Mouse (Mus musculus): ENCODE results near the gene Stx5a. TPM values are rescaled to one million over a fixed set of nuclear protein-coding genes. Genes with fewer than 3 reads are reported as not detected.
"Not testable (repeated sequence)": the region's sequence is repeated elsewhere in the genome, so short reads cannot be mapped to it uniquely, and the experiment has no call there.

The Stx5a gene
- polyA plus RNA-seq, 1 experiment from 2014 or later = 120 TPM

DNA sequence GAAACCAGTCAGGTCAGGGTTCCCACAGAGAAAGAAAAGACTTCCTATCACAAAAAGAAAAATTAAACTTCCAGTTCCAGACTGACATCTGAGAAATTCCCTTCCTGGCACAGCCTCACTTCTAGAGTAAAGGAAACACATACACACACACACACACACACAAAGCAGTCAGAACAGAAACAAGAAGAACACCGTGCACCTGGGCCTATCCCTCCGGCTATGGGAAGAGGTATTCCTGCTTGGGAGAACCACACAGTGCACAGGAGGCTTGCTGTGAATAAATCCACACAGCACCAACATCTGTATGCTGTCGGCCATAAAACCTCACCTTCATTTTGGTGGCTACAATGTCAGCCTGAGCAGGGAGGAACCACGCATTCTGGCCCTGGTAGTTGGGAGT is 29.7 kb upstream of the Stx5a start:
- Histone ChIP-seq H3K4me2 (peak overlapping the region; percentile 72), H3K9ac (peak overlapping the region; percentile 92), H3K4me1 (replicated peaks) (peaks cover 37% of the 10 kb centered on the region), H3K4me3 (peak overlapping the region; percentile 75), H3K36me3 (peaks cover 49% of the 10 kb centered on the region), H3K9me3 (no peaks in the 10 kb centered on the region), H3K27me3 (no peaks in the 10 kb centered on the region), H3K27ac (no peak overlapping the region)
- WGBS = 82% methylated on average over 4 of the region's 4 CpGs
- no peak for ATAC-seq (ENCODE audit: low FRiP score)

DNA sequence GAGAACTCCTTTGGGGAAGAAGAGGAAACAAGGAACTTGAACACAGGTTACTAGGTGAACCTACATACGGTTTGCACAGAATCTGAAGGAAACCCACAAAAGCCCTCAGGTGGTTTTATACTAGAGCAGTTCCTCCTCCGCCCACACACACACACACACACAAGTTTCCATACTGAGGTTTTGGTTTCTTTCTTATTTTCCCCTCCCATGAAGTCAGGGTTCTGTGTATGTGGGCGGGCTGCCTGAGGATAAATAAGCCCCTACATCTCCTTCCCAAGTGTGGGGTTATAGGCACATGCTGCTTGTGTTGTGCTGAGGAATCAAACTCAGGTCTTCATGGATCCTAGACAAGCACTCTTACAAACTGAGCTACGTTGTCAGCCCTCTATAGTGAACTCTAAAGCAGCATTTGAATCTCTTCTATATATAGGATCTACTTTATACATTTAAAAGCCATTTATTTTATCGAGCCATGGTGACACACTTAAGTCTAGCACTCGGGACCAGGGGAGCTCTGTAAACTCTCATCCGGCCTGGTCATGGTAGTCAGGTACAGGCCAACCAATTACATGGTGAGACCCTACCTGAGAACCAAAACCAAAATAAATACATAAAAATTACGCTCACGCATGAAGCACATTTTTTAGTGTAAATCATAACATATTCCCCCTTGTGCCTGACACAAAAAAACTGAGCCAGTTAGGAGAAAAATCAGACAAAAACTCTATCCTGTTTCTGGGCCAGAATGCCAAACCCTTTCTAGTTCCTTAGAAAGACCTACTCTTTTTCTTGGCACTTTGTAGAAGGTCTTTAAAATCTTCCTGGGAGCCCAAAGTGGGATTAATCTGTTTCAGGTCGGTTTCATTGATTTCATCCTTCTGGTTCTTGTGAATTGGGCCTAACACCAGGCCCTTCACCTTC is 29.0 kb upstream of the Stx5a start:
- peaks cover 43% of the 10 kb centered on the region for H3K36me3 ChIP-seq

DNA sequence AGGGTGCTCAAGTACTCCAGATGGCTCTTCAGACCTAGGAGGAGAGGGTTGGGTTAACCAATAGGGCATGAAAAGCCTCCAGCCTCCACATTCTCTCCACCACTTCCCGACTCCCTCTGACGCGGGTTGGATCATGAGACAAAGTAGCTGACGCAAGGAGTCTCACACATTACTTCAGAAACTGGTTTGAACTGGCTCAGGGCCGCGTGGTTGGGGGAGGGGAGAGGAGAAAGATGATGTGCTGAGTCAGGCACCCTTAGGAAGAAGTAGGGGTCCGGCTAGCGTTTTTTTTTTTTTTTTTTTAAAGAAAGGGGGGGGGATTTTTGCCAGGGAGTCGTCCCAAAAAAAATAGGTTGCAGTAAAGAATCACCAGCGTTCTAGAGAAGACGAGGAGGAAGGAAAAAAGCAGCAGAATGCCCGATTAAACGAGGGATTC is 28.3 kb upstream of the Stx5a start:
- peak overlapping the region; percentile 75 for H3K4me3 ChIP-seq
- peaks cover 37% of the 10 kb centered on the region for H3K36me3 ChIP-seq
- ATAC-seq (ENCODE audit: low FRiP score) = peak; percentile 74
- no peaks in the 10 kb centered on the region for H3K9me3 ChIP-seq
- peak overlapping the region; percentile 92 for H3K27ac ChIP-seq
- H3K9ac ChIP-seq = peak overlapping the region; percentile 92
- peaks cover 37% of the 10 kb centered on the region for H3K4me1 ChIP-seq (replicated peaks)
- no peaks in the 10 kb centered on the region for H3K27me3 ChIP-seq
- peak overlapping the region; percentile 72 for H3K4me2 ChIP-seq
- WGBS = under 1% methylated on average over 13 of the region's 13 CpGs

More for the DNA sequence above, 29.0 kb upstream of the Stx5a start:
- peak overlapping the region; percentile 72 for H3K4me2 ChIP-seq
- 66% methylated on average over 10 of the region's 10 CpGs for WGBS
- peaks cover 37% of the 10 kb centered on the region for H3K4me1 ChIP-seq (replicated peaks)
- no peaks in the 10 kb centered on the region for H3K9me3 ChIP-seq
- H3K27ac ChIP-seq = peak overlapping the region; percentile 92
- no peak for ATAC-seq (ENCODE audit: low FRiP score)
- H3K9ac ChIP-seq = peak overlapping the region; percentile 92
- no peaks in the 10 kb centered on the region for H3K27me3 ChIP-seq
- H3K4me3 ChIP-seq = peak overlapping the region; percentile 75

GRCm38 (mm10) chr19:8713306-8713996 is 27.8 kb upstream of the Stx5a start:
- WGBS = under 1% methylated on average over 51 of the region's 51 CpGs
- ATAC-seq (ENCODE audit: low FRiP score) = peak; percentile 94

DNA sequence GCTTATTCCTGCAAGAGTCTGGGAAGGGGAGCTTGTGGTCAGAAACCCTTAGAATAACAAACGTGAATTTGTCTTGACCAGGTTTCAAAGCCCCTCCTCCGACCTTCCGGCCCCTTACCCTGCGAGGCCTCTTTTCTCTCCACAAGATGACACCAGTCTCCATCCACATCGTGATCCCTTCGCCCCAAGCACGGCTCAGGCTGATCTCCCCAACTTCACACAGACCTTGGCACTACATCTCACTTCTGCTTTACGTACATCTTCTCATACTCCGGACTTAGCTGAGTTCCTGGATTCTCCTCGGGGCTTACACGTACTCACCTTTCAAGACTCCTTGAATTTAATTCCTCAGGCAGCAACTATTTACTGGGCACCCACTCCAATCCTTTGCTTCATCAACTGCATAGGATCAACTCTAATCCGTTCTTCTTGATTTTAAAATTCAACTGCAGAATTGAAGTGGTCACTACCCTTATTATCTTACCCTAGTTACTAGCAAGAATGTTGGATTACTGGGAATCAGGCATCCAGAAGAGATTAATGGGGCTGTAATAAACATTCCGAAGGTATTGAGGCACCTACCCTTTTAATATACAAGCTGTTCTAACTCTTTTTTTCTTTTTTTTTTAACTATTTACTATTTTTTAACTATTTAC is 27.1 kb upstream of the Stx5a start:
- H3K4me3 ChIP-seq = peak overlapping the region; percentile 75
- H3K4me1 ChIP-seq (replicated peaks) = peaks cover 37% of the 10 kb centered on the region
- H3K36me3 ChIP-seq = peaks cover 25% of the 10 kb centered on the region
- no peaks in the 10 kb centered on the region for H3K9me3 ChIP-seq
- WGBS = 7% methylated on average over 13 of the region's 13 CpGs
- no peaks in the 10 kb centered on the region for H3K27me3 ChIP-seq
- peak overlapping the region; percentile 72 for H3K4me2 ChIP-seq
- peak overlapping the region; percentile 92 for H3K27ac ChIP-seq
- H3K9ac ChIP-seq = peak overlapping the region; percentile 92
- ATAC-seq (ENCODE audit: low FRiP score) = no peak

More at GRCm38 (mm10) chr19:8713306-8713996, 27.8 kb upstream of the Stx5a start:
- Histone ChIP-seq H3K9me3 (no peaks in the 10 kb centered on the region), H3K9ac (peak overlapping the region; percentile 92), H3K27me3 (no peaks in the 10 kb centered on the region), H3K4me3 (peak overlapping the region; percentile 75), H3K27ac (peak overlapping the region; percentile 92), H3K36me3 (peaks cover 31% of the 10 kb centered on the region), H3K4me1 (replicated peaks) (peaks cover 37% of the 10 kb centered on the region), H3K4me2 (peak overlapping the region; percentile 72)

GRCm38 (mm10) chr19:8714653-8715481 is 26.3 kb upstream of the Stx5a start:
- Histone ChIP-seq H3K4me3 (no peak overlapping the region), H3K9me3 (no peaks in the 10 kb centered on the region), H3K27ac (no peak overlapping the region), H3K27me3 (no peaks in the 10 kb centered on the region), H3K4me1 (replicated peaks) (peaks cover 37% of the 10 kb centered on the region), H3K9ac (no peak overlapping the region), H3K36me3 (peaks cover 17% of the 10 kb centered on the region), H3K4me2 (no peak overlapping the region)
- WGBS = 80% methylated on average over 10 of the region's 10 CpGs
- ATAC-seq (ENCODE audit: low FRiP score) = no peak

GRCm38 (mm10) chr19:8715868-8716766 is 25.1 kb upstream of the Stx5a start:
- Histone ChIP-seq H3K4me1 (replicated peaks) (peaks cover 31% of the 10 kb centered on the region), H3K9ac (no peak overlapping the region), H3K36me3 (peaks cover 5% of the 10 kb centered on the region), H3K4me3 (no peak overlapping the region), H3K4me2 (no peak overlapping the region), H3K27ac (no peak overlapping the region), H3K27me3 (no peaks in the 10 kb centered on the region), H3K9me3 (no peaks in the 10 kb centered on the region)
- 56% methylated on average over 10 of the region's 10 CpGs for WGBS
- no peak for ATAC-seq (ENCODE audit: low FRiP score)

DNA sequence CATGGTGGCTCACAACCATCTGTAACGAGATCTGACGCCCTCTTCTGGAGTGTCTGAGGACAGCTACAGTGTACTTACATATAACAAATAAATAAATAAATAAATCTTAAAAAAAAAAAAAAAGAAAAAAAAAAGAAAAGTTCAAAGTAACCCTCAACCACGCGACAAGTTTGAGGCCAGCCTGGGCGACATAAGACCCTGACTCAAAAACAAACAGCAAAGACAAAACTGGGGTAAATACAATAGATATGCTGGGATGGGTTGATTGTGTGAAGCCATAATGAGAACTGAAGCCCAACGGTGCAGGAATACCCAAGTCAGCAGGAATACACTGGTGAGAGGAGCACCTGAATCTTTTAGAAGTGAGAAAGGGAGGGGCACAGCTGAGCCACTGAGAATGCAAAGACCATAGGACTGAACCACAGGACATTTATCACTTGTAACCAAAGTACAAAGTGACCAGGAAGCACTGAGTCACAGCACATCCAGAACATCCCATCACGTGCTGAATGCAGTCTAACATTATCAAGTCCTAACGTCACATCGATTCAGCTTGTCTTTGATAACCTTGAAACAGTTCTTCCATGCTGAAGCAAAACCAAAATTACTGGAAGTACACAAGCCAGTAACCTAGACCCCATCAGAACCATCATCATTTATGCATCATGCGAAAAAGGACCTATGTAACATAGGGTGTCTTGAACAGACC is 24.3 kb upstream of the Stx5a start:
- ATAC-seq (ENCODE audit: low FRiP score) = no peak
- Histone ChIP-seq H3K9ac (no peak overlapping the region), H3K4me1 (replicated peaks) (peaks cover 31% of the 10 kb centered on the region), H3K36me3 (no peaks in the 10 kb centered on the region; the same call in 1 of the 2 replicates), H3K4me2 (no peak overlapping the region), H3K27ac (no peak overlapping the region), H3K9me3 (no peaks in the 10 kb centered on the region), H3K27me3 (no peaks in the 10 kb centered on the region), H3K4me3 (no peak overlapping the region)
- WGBS = 70% methylated on average over 9 of the region's 10 CpGs

GRCm38 (mm10) chr19:8718357-8718756 is 22.9 kb upstream of the Stx5a start:
- Histone ChIP-seq H3K9me3 (no peaks in the 10 kb centered on the region), H3K36me3 (no peaks in the 10 kb centered on the region), H3K27me3 (no peaks in the 10 kb centered on the region), H3K4me3 (no peak overlapping the region), H3K4me1 (replicated peaks) (peaks cover 29% of the 10 kb centered on the region), H3K9ac (no peak overlapping the region), H3K27ac (no peak overlapping the region), H3K4me2 (no peak overlapping the region)
- WGBS = 75% methylated on average over 3 of the region's 3 CpGs
- ATAC-seq (ENCODE audit: low FRiP score) = no peak

- H3K9me3 ChIP-seq; H3K4me2 ChIP-seq; H3K27ac ChIP-seq; H3K27me3 ChIP-seq; H3K36me3 ChIP-seq; ATAC-seq (ENCODE audit: low FRiP score); H3K4me3 ChIP-seq; H3K9ac ChIP-seq: not testable (repeated sequence)
- H3K4me1 ChIP-seq (replicated peaks) = peaks cover 29% of the 10 kb centered on the region
These were observed 22.2 kb upstream of the Stx5a start for GRCm38 (mm10) chr19:8719037-8719436.
